Mouse (Mus musculus): ENCODE data around the gene Por.

DNA sequence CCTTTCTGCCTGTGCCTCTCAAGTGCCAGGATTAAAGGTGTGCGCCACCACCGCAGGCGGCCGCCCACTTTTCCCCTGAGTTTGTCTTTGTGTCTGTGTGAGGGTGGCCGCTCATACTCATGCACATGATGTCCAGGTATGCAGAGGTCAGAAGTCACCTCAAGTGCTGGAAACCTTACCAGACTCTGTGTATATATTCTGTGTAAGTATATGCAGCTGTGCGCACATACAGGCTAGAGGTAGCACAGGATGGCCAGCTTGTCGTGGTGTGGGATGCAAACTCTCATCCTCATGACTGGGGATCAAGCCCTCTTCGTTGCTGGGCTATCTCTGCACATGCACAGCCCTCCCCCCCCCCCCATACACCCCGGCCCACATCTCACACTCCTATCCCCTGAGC, 58.0 kb downstream of the Por start:
- TF ChIP-seq POLR2A (IDR thresholded peaks at IDR 0.05; ENCODE audit: borderline replicate concordance, control insufficient read depth, low read depth, low read length) (no peak), CTCF (IDR thresholded peaks at IDR 0.05; ENCODE audit: control insufficient read depth, insufficient read depth, low read length) (no peak)

Measured in bone marrow, adult 2 months (tissue).